Mouse (Mus musculus) granulocyte monocyte progenitor cell, adult 5-6 weeks (primary cell): ENCODE data around the gene Dennd4c. TPM values are rescaled to one million over a fixed set of nuclear protein-coding genes. Genes with fewer than 3 reads are reported as not detected.

Source experiments
- ATAC-seq: replicated peaks from 2 replicates; pipeline ENCODE4 v1.8.0; 2016; ENCODE audit warnings: mild to moderate bottlenecking, moderate TSS enrichment, inconsistent platforms; ENCODE audit not compliant: poor library complexity, severe bottlenecking
- total RNA-seq, 2 experiments: library from RNA; stranded (forward) in 1 of 2; stranded (reverse) in 1 of 2; fragments of 200-712, 200-1000 nt in 1 of 2; fragments of >200 nt in 1 of 2; fragmentation: Nextera tagmentation in 1 of 2; gene quantifications; 2 replicates each; pipeline ENCODE4 v1.2.3; 2014 to 2017

The Dennd4c gene
- total RNA-seq, 2 experiments from 2014 or later, result 14.0 to 20.4 TPM

- ATAC-seq, result no peak
Observed at GRCm38 (mm10) chr4:86879477-86879876, 131.1 kb downstream of the Dennd4c start.

- ATAC-seq, result no peak
Observed at GRCm38 (mm10) chr4:86881178-86881577, 132.8 kb downstream of the Dennd4c start.

GRCm38 (mm10) chr4:86882413-86882812 is 134.1 kb downstream of the Dennd4c start:
- no peak for ATAC-seq

- peak; percentile 61 for ATAC-seq
Observed at GRCm38 (mm10) chr4:86884945-86885344, 136.6 kb downstream of the Dennd4c start.

DNA sequence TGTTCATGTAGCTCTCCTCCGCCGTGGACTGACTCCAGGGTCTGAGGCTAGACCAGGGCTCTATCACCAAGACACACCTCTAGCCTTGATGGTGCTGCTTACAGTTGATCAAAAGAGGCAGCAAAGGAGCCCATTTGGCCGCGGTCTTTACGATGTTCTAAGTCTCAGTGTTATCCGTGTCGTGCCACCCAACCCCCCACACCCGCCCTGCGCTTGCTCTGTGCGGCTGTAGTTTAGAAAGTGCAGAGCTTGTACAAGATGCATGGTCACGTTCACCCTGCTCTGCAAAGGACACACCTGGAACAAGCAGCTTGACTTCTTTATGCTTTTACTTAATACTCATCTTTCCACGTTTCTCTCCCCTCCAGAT is 137.4 kb downstream of the Dennd4c start:
- peak; percentile 42 for ATAC-seq

DNA sequence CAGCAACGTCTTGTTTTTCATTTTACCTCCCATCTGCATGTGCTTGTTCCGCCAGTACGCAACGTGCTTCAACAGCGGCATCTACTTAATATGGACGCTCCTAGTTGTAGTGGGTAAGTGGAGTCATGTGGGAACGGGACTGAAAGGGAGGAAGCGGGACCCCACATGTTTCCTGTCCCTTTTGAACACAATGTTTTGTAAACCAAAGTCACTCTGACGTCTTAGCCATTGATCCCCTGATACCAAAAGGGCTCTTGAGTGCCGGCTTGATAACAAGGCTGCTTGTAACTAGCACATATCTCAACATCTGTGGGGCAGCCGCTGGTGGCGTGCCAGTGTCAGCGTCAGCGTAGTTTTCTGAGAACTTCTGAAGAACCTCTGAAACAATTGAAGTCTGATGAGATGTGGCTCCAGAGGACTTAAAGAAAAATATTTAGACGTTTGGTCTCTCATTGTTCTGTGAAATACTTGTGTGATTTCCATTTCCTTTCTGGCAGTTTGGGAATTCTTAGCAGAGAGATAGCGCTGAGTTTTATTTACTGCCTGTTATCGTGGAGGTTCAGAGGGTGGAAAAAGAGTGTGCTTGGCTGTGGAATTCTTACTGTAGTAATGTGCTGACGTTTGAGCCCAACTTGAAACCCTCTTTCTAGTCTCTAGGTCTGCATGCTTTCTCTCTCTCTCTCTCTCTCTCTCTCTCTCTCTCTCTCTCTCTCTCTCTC is 138.0 kb downstream of the Dennd4c start:
- peak; percentile 89 for ATAC-seq

DNA sequence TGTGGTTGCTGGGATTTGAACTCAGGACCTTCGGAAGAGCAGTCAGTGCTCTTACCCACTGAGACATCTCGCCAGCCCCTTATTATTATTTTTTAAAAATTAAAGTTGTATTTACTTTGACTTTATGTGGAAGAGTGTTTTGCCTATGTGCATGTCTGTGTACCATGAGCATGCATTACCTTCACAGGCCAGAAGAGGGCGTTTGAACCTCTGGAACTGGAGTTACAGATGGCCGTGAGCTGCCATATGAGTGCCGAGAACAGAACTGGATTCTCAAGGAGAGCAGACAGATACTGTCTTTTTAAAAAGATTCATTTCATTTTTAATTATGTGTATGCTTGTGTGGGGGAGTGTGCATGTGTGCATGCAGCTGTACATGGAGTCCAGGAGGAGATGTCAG is 139.5 kb downstream of the Dennd4c start:
- ATAC-seq, result no peak

DNA sequence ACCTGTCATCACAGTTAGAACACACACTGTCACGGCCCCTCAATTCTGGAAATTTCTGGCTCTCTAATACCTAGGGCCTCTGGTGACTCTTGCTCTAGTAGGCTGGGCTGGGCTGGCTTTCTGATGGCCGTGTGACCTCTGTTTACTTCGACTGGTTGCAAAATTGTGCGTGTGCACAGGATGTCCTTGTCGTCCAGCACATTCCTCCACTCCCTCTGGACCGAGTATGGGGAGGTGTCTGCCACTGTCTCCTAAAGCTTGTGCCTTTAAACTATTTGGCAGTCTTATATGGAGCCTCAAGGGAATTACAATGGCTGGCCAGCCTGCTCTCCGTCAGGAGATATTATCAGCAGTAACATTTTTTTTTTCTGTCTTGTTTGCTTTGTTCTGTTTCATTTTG is 149.1 kb downstream of the Dennd4c start:
- no peak for ATAC-seq

DNA sequence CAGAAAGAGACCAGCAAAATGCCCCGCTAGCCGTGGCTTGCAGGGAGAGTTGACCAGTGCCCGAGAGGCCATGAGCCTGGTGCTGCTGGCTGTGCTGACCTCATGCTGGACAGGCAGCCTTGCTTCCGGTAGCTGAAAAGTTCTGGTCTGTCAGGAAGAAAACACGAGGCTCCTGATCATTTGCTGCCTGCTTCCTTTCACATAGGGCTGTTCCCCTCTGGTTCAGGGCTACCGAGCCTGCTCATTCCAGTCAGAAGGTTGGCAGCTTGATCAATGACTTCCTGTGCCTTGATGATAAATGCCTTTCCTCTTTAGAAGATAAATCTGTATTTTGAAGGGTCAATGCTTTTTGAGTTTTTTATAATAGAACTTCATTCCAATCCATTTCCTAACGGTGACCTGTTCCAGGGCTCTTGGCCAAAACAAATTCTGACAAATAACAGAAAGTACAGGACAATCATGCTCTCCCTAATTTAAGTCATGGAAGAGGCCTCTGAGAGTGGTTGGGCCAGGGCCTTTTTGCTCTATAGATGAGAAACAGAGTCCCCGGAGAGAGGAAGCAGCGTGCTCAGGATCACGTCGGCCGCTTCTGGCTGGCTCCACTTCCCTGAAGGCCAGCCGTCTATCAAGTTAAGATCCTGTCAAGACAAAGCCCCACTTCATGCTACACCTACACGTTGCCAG is 150.6 kb downstream of the Dennd4c start:
- no peak for ATAC-seq

Other genes with a start within 250 kb of the Dennd4c start
- gene Saxo1, start 190.2 kb upstream of the Dennd4c start, total RNA-seq (2014; fragmentation: Nextera tagmentation), result not detected in 2 replicates
- gene Saxo1, start 190.2 kb upstream of the Dennd4c start, total RNA-seq (2017), result not detected in 2 replicates
- 11.2 and 16.4 TPM in 2 replicates for gene Rraga, start 172.9 kb upstream of the Dennd4c start, total RNA-seq (2014; fragmentation: Nextera tagmentation)
- gene Rraga, start 172.9 kb upstream of the Dennd4c start, total RNA-seq (2017), result 9.5 and 11.8 TPM in 2 replicates
- 22.5 and 23.3 TPM in 2 replicates for gene Haus6, start 136.5 kb upstream of the Dennd4c start, total RNA-seq (2014; fragmentation: Nextera tagmentation)
- gene Haus6, start 136.5 kb upstream of the Dennd4c start, total RNA-seq (2017), result 28.9 and 32.2 TPM in 2 replicates
- 51.6 and 63.3 TPM in 2 replicates for gene Plin2, start 78.5 kb upstream of the Dennd4c start, total RNA-seq (2014; fragmentation: Nextera tagmentation)
- gene Plin2, start 78.5 kb upstream of the Dennd4c start, total RNA-seq (2017), result 73.6 and 73.7 TPM in 2 replicates
- gene Rps6, start 108.9 kb downstream of the Dennd4c start, total RNA-seq (2014; fragmentation: Nextera tagmentation), result 3,886 and 3,908 TPM in 2 replicates
- 1,184 and 1,551 TPM in 2 replicates for gene Rps6, start 108.9 kb downstream of the Dennd4c start, total RNA-seq (2017)
- 1.5 and 3.4 TPM in 2 replicates for gene Acer2, start 125.8 kb downstream of the Dennd4c start, total RNA-seq (2014; fragmentation: Nextera tagmentation)
- gene Acer2, start 125.8 kb downstream of the Dennd4c start, total RNA-seq (2017), result 1.2 and 1.7 TPM in 2 replicates